8 mouse cellular contexts compared by ENCODE assay signal in the genomic region with DNA sequence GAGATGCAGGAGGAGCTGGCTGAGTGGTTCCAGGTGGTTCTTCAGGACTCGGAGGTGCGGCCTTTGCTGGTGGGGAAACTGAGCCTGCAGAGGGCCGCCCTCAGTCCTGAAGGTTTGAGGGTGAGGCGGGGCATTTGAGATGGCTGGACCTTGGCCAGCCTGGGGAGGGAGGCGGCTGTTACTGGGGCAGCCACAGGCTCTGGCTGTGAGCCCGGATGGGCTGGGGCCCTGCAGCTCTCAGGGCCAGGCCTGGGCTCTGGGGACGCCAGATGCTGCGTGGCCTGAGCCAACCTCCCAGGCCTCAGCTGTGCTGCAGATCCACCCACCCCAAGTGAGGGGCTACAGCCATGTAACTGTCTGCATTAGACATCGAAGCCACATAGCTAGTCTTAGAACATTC. TPM values are rescaled to one million over a fixed set of nuclear protein-coding genes. Genes with fewer than 3 reads are reported as not detected.
DNase-seq lines count a peak whose midpoint lies in the region; ATAC-seq lines count a peak whose summit lies in the region.

No protein-coding gene starts in this region.

- H3K36me3 ChIP-seq in midbrain, embryonic 11.5 days (ENCODE audit: control insufficient read depth, insufficient read depth, low read length), result peaks cover 7% of the 10 kb centered on the region
- H3K36me3 ChIP-seq in midbrain, embryonic 10.5 days, result peaks cover 73% of the 10 kb centered on the region
- H3K36me3 ChIP-seq in embryonic facial prominence, embryonic 12.5 days, result peaks cover 60% of the 10 kb centered on the region
- H3K36me3 ChIP-seq in heart, embryonic 11.5 days (ENCODE audit: control insufficient read depth, insufficient read depth, low read length), result peaks cover 10% of the 10 kb centered on the region
- peaks cover 21% of the 10 kb centered on the region for H3K36me3 ChIP-seq in lung, embryonic 16.5 days (ENCODE audit: control insufficient read depth, insufficient read depth, low read length)
- H3K36me3 ChIP-seq in stomach, embryonic 15.5 days, result peaks cover 25% of the 10 kb centered on the region; the same call in 1 of the 2 replicates

- no peak overlapping the region for H3K4me2 ChIP-seq in midbrain, embryonic 11.5 days
- H3K4me2 ChIP-seq in embryonic facial prominence, embryonic 12.5 days (replicated peaks), result 0 out of 2 replicates have a peak overlapping the region, but pooled peaks have one; percentile 3
- H3K4me2 ChIP-seq in heart, embryonic 11.5 days, result no peak overlapping the region
- H3K4me2 ChIP-seq in lung, embryonic 16.5 days (ENCODE audit: low read depth, low read length), result 0 out of 2 replicates have a peak overlapping the region, but pooled peaks have one; percentile 5
- H3K4me2 ChIP-seq in stomach, embryonic 15.5 days, result peak overlapping the region; percentile 34

- peaks cover 20% of the 10 kb centered on the region for H3K4me1 ChIP-seq in midbrain, embryonic 11.5 days (ENCODE audit: control insufficient read depth, insufficient read depth, low read length)
- peaks cover 56% of the 10 kb centered on the region for H3K4me1 ChIP-seq in midbrain, embryonic 10.5 days
- H3K4me1 ChIP-seq in embryonic facial prominence, embryonic 12.5 days, result peaks cover 40% of the 10 kb centered on the region
- peaks cover 24% of the 10 kb centered on the region for H3K4me1 ChIP-seq in heart, embryonic 11.5 days (ENCODE audit: control insufficient read depth, insufficient read depth, low read length)
- H3K4me1 ChIP-seq in lung, embryonic 16.5 days (replicated peaks; ENCODE audit: control insufficient read depth, insufficient read depth, low read length), result peaks cover 45% of the 10 kb centered on the region
- peaks cover 47% of the 10 kb centered on the region for H3K4me1 ChIP-seq in stomach, embryonic 15.5 days

- 0 out of 2 replicates have a peak overlapping the region, but pooled peaks have one; percentile 20 for H3K9ac ChIP-seq in midbrain, embryonic 11.5 days (ENCODE audit: low read length)
- 0 out of 2 replicates have a peak overlapping the region, but pooled peaks have one; percentile 34 for H3K9ac ChIP-seq in embryonic facial prominence, embryonic 12.5 days
- peak overlapping the region; percentile 39; the same call in 1 of the 2 replicates for H3K9ac ChIP-seq in heart, embryonic 11.5 days (ENCODE audit: low read depth, low read length)
- peak overlapping the region; percentile 47 for H3K9ac ChIP-seq in lung, embryonic 16.5 days (ENCODE audit: low read length)
- H3K9ac ChIP-seq in stomach, embryonic 15.5 days, result no peak overlapping the region

- no peaks in the 10 kb centered on the region for H3K27me3 ChIP-seq in midbrain, embryonic 11.5 days (ENCODE audit: control insufficient read depth, insufficient read depth, low read length)
- H3K27me3 ChIP-seq in midbrain, embryonic 10.5 days (ENCODE audit: low read depth, poor library complexity, severe bottlenecking), result peaks cover 13% of the 10 kb centered on the region
- H3K27me3 ChIP-seq in embryonic facial prominence, embryonic 12.5 days, result no peaks in the 10 kb centered on the region
- H3K27me3 ChIP-seq in heart, embryonic 11.5 days (ENCODE audit: control insufficient read depth, insufficient read depth, low read length), result no peaks in the 10 kb centered on the region
- no peaks in the 10 kb centered on the region for H3K27me3 ChIP-seq in lung, embryonic 16.5 days (ENCODE audit: control insufficient read depth, insufficient read depth, low read depth, low read length)
- H3K27me3 ChIP-seq in stomach, embryonic 15.5 days (replicated peaks), result no peaks in the 10 kb centered on the region

- DNase-seq in midbrain, embryonic 11.5 days (ENCODE audit: low spot score, missing footprints), result no peak
- no peak for DNase-seq in midbrain, embryonic 10.5 days (ENCODE audit: low spot score)
- peak; percentile 85 for DNase-seq in kidney, adult 9 months

- no peak overlapping the region for H3K4me3 ChIP-seq in midbrain, embryonic 11.5 days (ENCODE audit: low read depth, low read length)
- H3K4me3 ChIP-seq in midbrain, embryonic 10.5 days, result no peak overlapping the region
- H3K4me3 ChIP-seq in embryonic facial prominence, embryonic 12.5 days, result no peak overlapping the region
- no peak overlapping the region for H3K4me3 ChIP-seq in heart, embryonic 11.5 days (ENCODE audit: low read depth, low read length)
- no peak overlapping the region for H3K4me3 ChIP-seq in lung, embryonic 16.5 days (ENCODE audit: low read length)
- H3K4me3 ChIP-seq in stomach, embryonic 15.5 days (replicated peaks), result 0 out of 2 replicates have a peak overlapping the region, but pooled peaks have one; percentile 3

- no peak for ATAC-seq in midbrain, embryonic 11.5 days (ENCODE audit: low FRiP score)
- ATAC-seq in embryonic facial prominence, embryonic 12.5 days (ENCODE audit: insufficient number of reproducible peaks, insufficient read depth, low FRiP score, low TSS enrichment), result no peak
- no peak for ATAC-seq in heart, embryonic 11.5 days (replicated peaks; ENCODE audit: insufficient number of reproducible peaks, low FRiP score, low TSS enrichment)
- ATAC-seq in lung, embryonic 16.5 days (ENCODE audit: low read depth), result peak; percentile 53
- ATAC-seq in stomach, embryonic 15.5 days (ENCODE audit: insufficient read depth, low FRiP score, low read depth), result peak; percentile 11; the same call in 1 of the 2 replicates
- ATAC-seq in inflammation-experienced regulatory T-cells, adult 6 months, result no peak

- no peaks in the 10 kb centered on the region for H3K9me3 ChIP-seq in midbrain, embryonic 11.5 days (ENCODE audit: control insufficient read depth, low read length)
- no peaks in the 10 kb centered on the region for H3K9me3 ChIP-seq in midbrain, embryonic 10.5 days (replicated peaks)
- no peaks in the 10 kb centered on the region for H3K9me3 ChIP-seq in embryonic facial prominence, embryonic 12.5 days
- no peaks in the 10 kb centered on the region for H3K9me3 ChIP-seq in heart, embryonic 11.5 days (replicated peaks; ENCODE audit: control insufficient read depth, low read length)
- no peaks in the 10 kb centered on the region for H3K9me3 ChIP-seq in lung, embryonic 16.5 days (ENCODE audit: control insufficient read depth, low read length)
- no peaks in the 10 kb centered on the region for H3K9me3 ChIP-seq in stomach, embryonic 15.5 days

- 88% methylated on average over 9 of the region's 9 CpGs for WGBS in midbrain, embryonic 11.5 days
- 88% methylated on average over 9 of the region's 9 CpGs for WGBS in midbrain, embryonic 10.5 days
- WGBS in embryonic facial prominence, embryonic 12.5 days, result 79% methylated on average over 9 of the region's 9 CpGs
- WGBS in heart, embryonic 11.5 days (ENCODE audit: insufficient replicate concordance), result 74% methylated on average over 9 of the region's 9 CpGs
- WGBS in lung, embryonic 16.5 days, result 21% methylated on average over 9 of the region's 9 CpGs
- WGBS in stomach, embryonic 15.5 days, result 37% methylated on average over 9 of the region's 9 CpGs

- H3K27ac ChIP-seq in midbrain, embryonic 11.5 days (ENCODE audit: low read depth, low read length), result no peak overlapping the region
- no peak overlapping the region; the same call in 1 of the 2 replicates for H3K27ac ChIP-seq in midbrain, embryonic 10.5 days (replicated peaks)
- peak overlapping the region; percentile 18; the same call in 1 of the 2 replicates for H3K27ac ChIP-seq in embryonic facial prominence, embryonic 12.5 days
- H3K27ac ChIP-seq in heart, embryonic 11.5 days (ENCODE audit: low read depth, low read length), result no peak overlapping the region
- peak overlapping the region; percentile 74 for H3K27ac ChIP-seq in lung, embryonic 16.5 days (ENCODE audit: low read length)
- peak overlapping the region; percentile 79 for H3K27ac ChIP-seq in stomach, embryonic 15.5 days

RNA-seq across cellular contexts. Expression of gene Pik3r2, which starts 2.7 kb away (rescaled TPM):
- 25.4 and 30.2 TPM in 2 replicates for polyA plus RNA-seq in midbrain, embryonic 11.5 days (2014; fragmentation: Nextera tagmentation; extraction: Ambion mirVana)
- 66.2 and 66.6 TPM in 2 replicates for polyA plus RNA-seq in midbrain, embryonic 10.5 days (2016; fragmentation: Nextera tagmentation; extraction: Ambion mirVana)
- 76.8 and 78.0 TPM in 2 replicates for polyA plus RNA-seq in embryonic facial prominence, embryonic 12.5 days (2016; fragmentation: Nextera tagmentation; extraction: Ambion mirVana)
- polyA plus RNA-seq in heart, embryonic 11.5 days (2014; fragmentation: Nextera tagmentation; extraction: Ambion mirVana), result 21.5 and 23.1 TPM in 2 replicates
- 56.0 and 56.8 TPM in 2 replicates for polyA plus RNA-seq in lung, embryonic 16.5 days (2015; fragmentation: Nextera tagmentation; extraction: Ambion mirVana)
- polyA plus RNA-seq in stomach, embryonic 15.5 days (2015; fragmentation: Nextera tagmentation; extraction: Ambion mirVana), result 58.1 and 58.4 TPM in 2 replicates
- 1 to 10 TPM; 2.6 to 5.4 (median 5.4) TPM for polyA plus RNA-seq in inflammation-experienced regulatory T-cells, adult 6 months (2017; shearing (Covaris generic))

RNA-seq across cellular contexts. Expression of gene Mpv17l2, which starts 13.1 kb away (rescaled TPM):
- polyA plus RNA-seq in midbrain, embryonic 11.5 days (2014; fragmentation: Nextera tagmentation; extraction: Ambion mirVana), result 28.3 and 29.6 TPM in 2 replicates
- polyA plus RNA-seq in midbrain, embryonic 10.5 days (2016; fragmentation: Nextera tagmentation; extraction: Ambion mirVana), result 31.7 and 34.6 TPM in 2 replicates
- 32.7 and 35.7 TPM in 2 replicates for polyA plus RNA-seq in embryonic facial prominence, embryonic 12.5 days (2016; fragmentation: Nextera tagmentation; extraction: Ambion mirVana)
- polyA plus RNA-seq in heart, embryonic 11.5 days (2014; fragmentation: Nextera tagmentation; extraction: Ambion mirVana), result 42.5 and 42.6 TPM in 2 replicates
- polyA plus RNA-seq in lung, embryonic 16.5 days (2015; fragmentation: Nextera tagmentation; extraction: Ambion mirVana), result 37.1 and 39.2 TPM in 2 replicates
- polyA plus RNA-seq in stomach, embryonic 15.5 days (2015; fragmentation: Nextera tagmentation; extraction: Ambion mirVana), result 44.4 and 51.3 TPM in 2 replicates
- 10 to 100 TPM; 35.5 to 46.1 (median 42.5) TPM for polyA plus RNA-seq in inflammation-experienced regulatory T-cells, adult 6 months (2017; shearing (Covaris generic))

RNA-seq across cellular contexts. Expression of gene Rab3a, which starts 19.4 kb away (rescaled TPM):
- 56.6 and 66.1 TPM in 2 replicates for polyA plus RNA-seq in midbrain, embryonic 11.5 days (2014; fragmentation: Nextera tagmentation; extraction: Ambion mirVana)
- polyA plus RNA-seq in midbrain, embryonic 10.5 days (2016; fragmentation: Nextera tagmentation; extraction: Ambion mirVana), result 17.2 and 40.7 TPM in 2 replicates
- 27.0 and 27.6 TPM in 2 replicates for polyA plus RNA-seq in embryonic facial prominence, embryonic 12.5 days (2016; fragmentation: Nextera tagmentation; extraction: Ambion mirVana)
- 16.2 and 21.3 TPM in 2 replicates for polyA plus RNA-seq in heart, embryonic 11.5 days (2014; fragmentation: Nextera tagmentation; extraction: Ambion mirVana)
- 14.8 and 16.2 TPM in 2 replicates for polyA plus RNA-seq in lung, embryonic 16.5 days (2015; fragmentation: Nextera tagmentation; extraction: Ambion mirVana)
- polyA plus RNA-seq in stomach, embryonic 15.5 days (2015; fragmentation: Nextera tagmentation; extraction: Ambion mirVana), result 20.9 and 24.0 TPM in 2 replicates
- 1 to 10 TPM; 4.6 to 8.6 (median 7.9) TPM for polyA plus RNA-seq in inflammation-experienced regulatory T-cells, adult 6 months (2017; shearing (Covaris generic))

RNA-seq across cellular contexts. Expression of gene Mast3, which starts 31.0 kb away (rescaled TPM):
- 9.1 and 10.1 TPM in 2 replicates for polyA plus RNA-seq in midbrain, embryonic 11.5 days (2014; fragmentation: Nextera tagmentation; extraction: Ambion mirVana)
- polyA plus RNA-seq in midbrain, embryonic 10.5 days (2016; fragmentation: Nextera tagmentation; extraction: Ambion mirVana), result 9.8 and 12.1 TPM in 2 replicates
- 13.7 and 13.9 TPM in 2 replicates for polyA plus RNA-seq in embryonic facial prominence, embryonic 12.5 days (2016; fragmentation: Nextera tagmentation; extraction: Ambion mirVana)
- polyA plus RNA-seq in heart, embryonic 11.5 days (2014; fragmentation: Nextera tagmentation; extraction: Ambion mirVana), result 7.8 and 8.5 TPM in 2 replicates
- polyA plus RNA-seq in lung, embryonic 16.5 days (2015; fragmentation: Nextera tagmentation; extraction: Ambion mirVana), result 13.7 and 14.3 TPM in 2 replicates
- polyA plus RNA-seq in stomach, embryonic 15.5 days (2015; fragmentation: Nextera tagmentation; extraction: Ambion mirVana), result 13.3 and 16.5 TPM in 2 replicates
- polyA plus RNA-seq in inflammation-experienced regulatory T-cells, adult 6 months (2017; shearing (Covaris generic)), result 10 to 100 TPM; 14.8 to 20.5 (median 18.4) TPM

RNA-seq across cellular contexts. Expression of gene Il12rb1, which starts 34.4 kb away (rescaled TPM):
- 0.38 TPM in 1 of 2 replicates, not detected in the other for polyA plus RNA-seq in midbrain, embryonic 11.5 days (2014; fragmentation: Nextera tagmentation; extraction: Ambion mirVana)
- polyA plus RNA-seq in midbrain, embryonic 10.5 days (2016; fragmentation: Nextera tagmentation; extraction: Ambion mirVana), result 0.05 and 0.11 TPM in 2 replicates
- 0.13 TPM in 1 of 2 replicates, not detected in the other for polyA plus RNA-seq in embryonic facial prominence, embryonic 12.5 days (2016; fragmentation: Nextera tagmentation; extraction: Ambion mirVana)
- polyA plus RNA-seq in heart, embryonic 11.5 days (2014; fragmentation: Nextera tagmentation; extraction: Ambion mirVana), result 0.07 TPM in 1 of 2 replicates, not detected in the other
- polyA plus RNA-seq in lung, embryonic 16.5 days (2015; fragmentation: Nextera tagmentation; extraction: Ambion mirVana), result 0.24 and 0.69 TPM in 2 replicates
- polyA plus RNA-seq in stomach, embryonic 15.5 days (2015; fragmentation: Nextera tagmentation; extraction: Ambion mirVana), result 0.26 and 0.43 TPM in 2 replicates
- 10 to 100 TPM; 13.8 to 38.5 (median 18.3) TPM for polyA plus RNA-seq in inflammation-experienced regulatory T-cells, adult 6 months (2017; shearing (Covaris generic))

Comparison
In these comparisons a context has a peak if more than half of its experiments do, and no peak if none do; other contexts are left out.
1. ATAC-seq: peak in lung, embryonic 16.5 days (single experiment) and stomach, embryonic 15.5 days (single experiment); none in midbrain, embryonic 11.5 days (single experiment), embryonic facial prominence, embryonic 12.5 days (single experiment), heart, embryonic 11.5 days (single experiment) and inflammation-experienced regulatory T-cells, adult 6 months (single experiment).
2. H3K27ac ChIP-seq: peak in embryonic facial prominence, embryonic 12.5 days (single experiment), lung, embryonic 16.5 days (single experiment) and stomach, embryonic 15.5 days (single experiment); none in midbrain, embryonic 11.5 days (single experiment), midbrain, embryonic 10.5 days (single experiment) and heart, embryonic 11.5 days (single experiment).
3. H3K4me2 ChIP-seq: peak in embryonic facial prominence, embryonic 12.5 days (single experiment), lung, embryonic 16.5 days (single experiment) and stomach, embryonic 15.5 days (single experiment); none in midbrain, embryonic 11.5 days (single experiment) and heart, embryonic 11.5 days (single experiment).